Mouse (Mus musculus) stomach, postnatal 0 days (tissue): ENCODE results near the gene Fth1. TPM values are rescaled to one million over a fixed set of nuclear protein-coding genes. Genes with fewer than 3 reads are reported as not detected.

Experiments used
- ATAC-seq: fragments of 200-750 bp; cut with Nextera tagmentation; 2 replicates; pipeline ENCODE4 v1.8.0; 2017; ENCODE audit not compliant: low FRiP score, low TSS enrichment
- DNase-seq: peaks from one replicate; pipeline ENCODE4 v3.0.0-alpha.2; 2016; ENCODE audit warnings: low spot score
- H3K27ac ChIP-seq: fragments of 300-500 bp; sonication (generic); replicated peaks from 2 replicates; pipeline ENCODE4 v1.5.1; 2014; ENCODE audit warnings: mild to moderate bottlenecking, control low read depth
- H3K27me3 ChIP-seq: fragments of 300-500 bp; sonication (generic); 2 replicates; pipeline ENCODE4 v1.6.1; 2014; ENCODE audit warnings: low read length; ENCODE audit not compliant: control insufficient read depth, insufficient read depth
- H3K36me3 ChIP-seq: fragments of 300-500 bp; sonication (generic); 2 replicates; pipeline ENCODE4 v1.6.1; 2014; ENCODE audit warnings: low read length, mixed read lengths; ENCODE audit not compliant: control insufficient read depth, insufficient read depth
- H3K4me1 ChIP-seq: fragments of 300-500 bp; sonication (generic); replicated peaks from 2 replicates; pipeline ENCODE4 v1.6.1; 2014; ENCODE audit warnings: antibody characterized with exemption; ENCODE audit not compliant: control insufficient read depth, insufficient read depth
- H3K4me2 ChIP-seq: fragments of 300-500 bp; sonication (generic); replicated peaks from 2 replicates; pipeline ENCODE4 v1.6.1; 2014; ENCODE audit warnings: low read depth, mild to moderate bottlenecking, control low read depth, moderate library complexity
- H3K4me3 ChIP-seq: fragments of 300-500 bp; sonication (generic); 2 replicates; pipeline ENCODE4 v1.5.1; 2014; ENCODE audit warnings: low read depth, low read length, control low read depth
- H3K9ac ChIP-seq: fragments of 300-500 bp; sonication (generic); 2 replicates; pipeline ENCODE4 v1.6.1; 2014; ENCODE audit warnings: mild to moderate bottlenecking, low read length, control low read depth, mixed read lengths
- H3K9me3 ChIP-seq: fragments of 300-500 bp; sonication (generic); 2 replicates; pipeline ENCODE4 v1.6.1; 2016; ENCODE audit warnings: low read length; ENCODE audit not compliant: control insufficient read depth
- CTCF ChIP-seq: IDR thresholded peaks from 2 replicates; pipeline ENCODE4 v1.5.1; 2016; ENCODE audit warnings: antibody characterized with exemption, low read depth, mild to moderate bottlenecking, moderate library complexity
- EP300 ChIP-seq: optimal IDR thresholded peaks from 2 replicates; pipeline ENCODE3; 2016; ENCODE audit warnings: antibody characterized with exemption
- WGBS: fragments of 180-500 bp; shearing (Covaris S2); extraction: QIAGEN DNeasy Blood & Tissue Kit; methylation state at CpG from one replicate; pipeline ENCODE4 v1.1.7; 2014; 5-methylcytosine and 5-hydroxymethylcytosine counted together
- polyA plus RNA-seq: library from polyadenylated mRNA; unstranded; fragments of >200 nt; fragmentation: Nextera tagmentation; extraction: Ambion mirVana; gene quantifications from 2 replicates; pipeline ENCODE4 v1.2.1, GENCODE M21; 2015

The Fth1 gene
- polyA plus RNA-seq, 1 experiment from 2014 or later, result 2,976 TPM

DNA sequence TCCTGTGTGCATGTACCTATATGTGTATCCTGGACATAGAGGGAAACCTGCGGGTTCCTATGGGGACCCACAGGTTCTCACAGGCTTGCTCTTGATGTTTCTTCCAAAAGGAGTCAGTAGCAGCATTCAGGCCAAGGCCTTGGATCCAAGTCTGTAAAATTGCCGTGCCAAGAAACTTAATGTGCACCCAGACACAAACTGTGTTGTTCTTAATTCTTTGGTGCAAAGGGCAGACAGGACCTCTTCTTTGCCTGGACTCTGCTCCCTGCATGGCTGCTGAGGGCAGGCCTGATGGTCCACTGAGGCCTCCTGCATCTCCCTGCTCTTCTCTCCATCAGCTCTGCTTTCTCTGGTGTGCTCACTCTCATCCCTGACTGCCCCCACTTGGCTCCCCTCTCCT, 49.3 kb downstream of the Fth1 start:
- peaks cover 2% of the 10 kb centered on the region; the same call in 1 of the 2 replicates for H3K4me1 ChIP-seq
- H3K9me3 ChIP-seq, result no peaks in the 10 kb centered on the region
- no peak for DNase-seq
- 86% methylated on average over 2 of the region's 2 CpGs for WGBS
- no peak overlapping the region for H3K4me3 ChIP-seq
- no peak for ATAC-seq
- no peak for TF ChIP-seq EP300
- TF ChIP-seq CTCF, result no peak
- H3K9ac ChIP-seq, result no peak overlapping the region
- H3K27ac ChIP-seq, result no peak overlapping the region
- no peaks in the 10 kb centered on the region for H3K27me3 ChIP-seq
- H3K36me3 ChIP-seq, result no peaks in the 10 kb centered on the region; the same call in none of the 2 replicates
- no peak overlapping the region for H3K4me2 ChIP-seq

DNA sequence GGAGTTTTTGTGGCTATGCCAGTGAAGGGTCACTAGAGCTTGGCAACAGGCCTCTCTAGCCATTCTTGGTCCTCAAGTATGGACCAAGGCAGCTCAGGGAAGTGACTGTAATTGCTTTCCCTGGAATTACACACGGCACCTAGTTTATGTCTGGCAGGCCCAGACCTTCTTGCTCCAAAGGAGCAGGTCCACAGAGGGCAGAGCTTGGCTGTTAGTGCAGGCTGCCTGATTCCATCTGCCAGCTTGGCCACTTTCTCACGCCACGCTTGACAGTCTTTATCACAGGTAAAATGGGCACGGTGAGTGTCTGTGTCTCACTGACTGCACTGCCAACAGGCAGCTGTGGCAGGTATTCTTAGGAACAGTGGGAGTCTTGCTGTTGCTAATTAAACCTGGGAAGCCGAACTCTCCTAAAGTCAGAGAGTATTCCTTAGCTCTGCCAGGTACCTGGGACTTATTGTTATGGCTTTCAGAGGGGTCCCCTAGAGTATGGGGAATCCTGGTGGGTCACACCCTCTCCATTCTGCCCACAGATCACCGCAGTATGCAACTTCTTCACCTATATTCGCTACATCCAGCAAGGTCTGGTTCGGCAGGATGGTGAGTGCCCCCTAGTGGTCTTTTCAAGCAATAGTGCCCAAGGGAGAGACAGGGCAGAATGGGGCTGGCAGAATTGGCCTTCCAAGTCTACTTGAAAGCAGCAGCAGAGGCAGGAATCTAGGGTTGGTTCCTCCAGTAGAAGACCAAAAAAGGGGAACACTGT, 53.0 kb downstream of the Fth1 start:
- ATAC-seq, result peak; percentile 46

DNA sequence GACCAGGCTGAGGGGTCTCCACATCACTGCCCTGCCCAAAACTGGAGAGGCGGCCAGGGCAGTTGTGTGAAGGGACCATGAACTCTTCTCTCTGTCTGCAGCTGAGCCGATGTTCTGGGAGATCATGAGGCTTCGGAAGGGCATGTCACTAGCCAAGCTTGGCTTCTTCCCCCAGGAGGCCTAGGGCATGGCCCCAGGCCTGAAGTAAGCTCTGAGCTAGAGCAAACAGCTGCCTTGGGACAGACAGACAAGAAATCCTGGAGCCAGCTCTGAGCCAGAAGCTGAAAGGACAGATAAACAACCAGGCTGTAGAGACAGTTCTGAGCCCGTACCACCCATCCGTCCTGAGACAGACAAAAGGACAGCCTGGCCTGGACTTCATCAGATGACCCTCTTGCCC, 54.0 kb downstream of the Fth1 start:
- 86% methylated on average over 5 of the region's 5 CpGs for WGBS
- no peak overlapping the region for H3K4me3 ChIP-seq

More for the DNA sequence above, 53.0 kb downstream of the Fth1 start:
- Histone ChIP-seq H3K27me3 (no peaks in the 10 kb centered on the region), H3K4me1 (no peaks in the 10 kb centered on the region), H3K9me3 (no peaks in the 10 kb centered on the region), H3K4me3 (no peak overlapping the region), H3K9ac (no peak overlapping the region), H3K4me2 (no peak overlapping the region), H3K27ac (no peak overlapping the region), H3K36me3 (no peaks in the 10 kb centered on the region; the same call in 1 of the 2 replicates)
- TF ChIP-seq CTCF (peak; percentile 94), EP300 (no peak)
- 40% methylated on average over 8 of the region's 8 CpGs for WGBS
- peak; percentile 53 for DNase-seq

More for the DNA sequence above, 54.0 kb downstream of the Fth1 start:
- Histone ChIP-seq H3K4me2 (no peak overlapping the region), H3K27me3 (no peaks in the 10 kb centered on the region), H3K27ac (no peak overlapping the region), H3K36me3 (no peaks in the 10 kb centered on the region; the same call in 1 of the 2 replicates), H3K9ac (no peak overlapping the region), H3K4me1 (peaks cover 3% of the 10 kb centered on the region), H3K9me3 (no peaks in the 10 kb centered on the region)
- ATAC-seq (no peak), DNase-seq (no peak)
- TF ChIP-seq EP300 (no peak), CTCF (no peak)

Other genes starting within 250 kb of the Fth1 start
- not detected in 2 replicates for gene Scgb2a2, start 133.0 kb upstream of the Fth1 start, polyA plus RNA-seq
- gene Incenp, start 81.0 kb upstream of the Fth1 start, polyA plus RNA-seq, result 20.7 and 23.8 TPM in 2 replicates
- 0.36 and 0.58 TPM in 2 replicates for gene Best1, start 21.0 kb downstream of the Fth1 start, polyA plus RNA-seq
- 14.7 and 14.8 TPM in 2 replicates for gene Rab3il1, start 21.1 kb downstream of the Fth1 start, polyA plus RNA-seq
- 27.5 and 31.2 TPM in 2 replicates for gene Fads3, start 61.0 kb downstream of the Fth1 start, polyA plus RNA-seq
- gene Fads2, start 121.1 kb downstream of the Fth1 start, polyA plus RNA-seq, result 34.6 and 35.3 TPM in 2 replicates
- 36.3 TPM in 2 replicates for gene Fads1, start 202.3 kb downstream of the Fth1 start, polyA plus RNA-seq
- 330 and 370 TPM in 2 replicates for gene Tmem258, start 223.4 kb downstream of the Fth1 start, polyA plus RNA-seq
- 27.8 and 29.2 TPM in 2 replicates for gene Fen1, start 223.6 kb downstream of the Fth1 start, polyA plus RNA-seq